Mouse (Mus musculus): ENCODE results near the gene Inpp5b. TPM values are rescaled to one million over a fixed set of nuclear protein-coding genes. Genes with fewer than 3 reads are reported as not detected.
A peak's percentile ranks its signal among the peaks of the same experiment; 100 is the strongest.

Inpp5b gene
- polyA plus RNA-seq, 1 experiment from 2014 or later, result 43.2 TPM

DNA sequence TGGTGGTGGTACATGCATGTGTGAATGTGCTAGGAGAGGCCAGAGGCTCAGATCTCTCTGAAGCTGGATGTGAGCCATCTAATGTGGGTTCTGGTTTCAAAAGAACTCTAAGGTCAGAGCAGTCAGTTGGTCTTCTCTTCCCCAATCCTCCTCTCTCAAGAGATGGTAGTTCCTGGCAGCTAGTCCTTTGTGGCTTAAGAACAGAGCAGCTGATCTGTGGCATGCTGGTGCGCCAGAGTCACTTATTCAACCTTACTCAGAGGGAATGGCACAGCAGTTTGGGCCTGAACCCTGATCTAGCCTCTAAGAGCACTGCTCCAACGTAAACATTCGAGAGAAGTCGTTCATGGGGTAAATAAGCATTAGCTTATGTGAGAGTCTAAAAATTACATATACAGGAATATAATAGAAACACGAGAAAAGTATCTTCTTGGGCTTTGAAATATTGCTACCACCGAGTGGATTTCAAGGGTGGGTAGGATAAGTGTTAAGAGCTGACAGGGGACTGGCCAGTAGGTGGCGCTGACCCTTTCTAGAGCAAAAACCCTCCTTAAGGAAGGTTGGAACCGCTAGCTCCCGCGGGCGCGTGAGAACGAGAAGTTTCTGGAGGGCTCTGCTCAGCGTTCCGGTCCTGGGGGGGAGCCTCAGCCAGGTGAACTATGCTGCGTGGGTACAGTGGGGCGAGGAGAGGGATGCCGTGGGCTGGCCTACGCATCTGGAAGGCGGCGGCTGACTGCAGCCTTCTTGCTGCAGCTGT lies 60.1 kb downstream of the Inpp5b start, which contains the start of gene Mtf1:
Gene Mtf1 (plus strand): TSS at position 553 of the 757 bp plus-strand sequence.
- Histone ChIP-seq H3K27ac (peak within 1 kb of the TSS; percentile 99), H3K4me2 (peak within 1 kb of the TSS; percentile 93), H3K4me1 (replicated peaks) (peaks cover 49% of the 10 kb centered on the region), H3K9ac (peak within 1 kb of the TSS; percentile 96), H3K27me3 (no peaks in the 10 kb centered on the region), H3K36me3 (peaks cover 68% of the 10 kb centered on the region), H3K4me3 (replicated peaks) (peak within 1 kb of the TSS; percentile 82), H3K9me3 (replicated peaks) (no peaks in the 10 kb centered on the region)
- 4% methylated on average over 21 of the region's 21 CpGs for WGBS (ENCODE audit: insufficient replicate concordance)
- DNase-seq, result peak; percentile 79
- ATAC-seq (ENCODE audit: low read depth), result peak; percentile 71

DNA sequence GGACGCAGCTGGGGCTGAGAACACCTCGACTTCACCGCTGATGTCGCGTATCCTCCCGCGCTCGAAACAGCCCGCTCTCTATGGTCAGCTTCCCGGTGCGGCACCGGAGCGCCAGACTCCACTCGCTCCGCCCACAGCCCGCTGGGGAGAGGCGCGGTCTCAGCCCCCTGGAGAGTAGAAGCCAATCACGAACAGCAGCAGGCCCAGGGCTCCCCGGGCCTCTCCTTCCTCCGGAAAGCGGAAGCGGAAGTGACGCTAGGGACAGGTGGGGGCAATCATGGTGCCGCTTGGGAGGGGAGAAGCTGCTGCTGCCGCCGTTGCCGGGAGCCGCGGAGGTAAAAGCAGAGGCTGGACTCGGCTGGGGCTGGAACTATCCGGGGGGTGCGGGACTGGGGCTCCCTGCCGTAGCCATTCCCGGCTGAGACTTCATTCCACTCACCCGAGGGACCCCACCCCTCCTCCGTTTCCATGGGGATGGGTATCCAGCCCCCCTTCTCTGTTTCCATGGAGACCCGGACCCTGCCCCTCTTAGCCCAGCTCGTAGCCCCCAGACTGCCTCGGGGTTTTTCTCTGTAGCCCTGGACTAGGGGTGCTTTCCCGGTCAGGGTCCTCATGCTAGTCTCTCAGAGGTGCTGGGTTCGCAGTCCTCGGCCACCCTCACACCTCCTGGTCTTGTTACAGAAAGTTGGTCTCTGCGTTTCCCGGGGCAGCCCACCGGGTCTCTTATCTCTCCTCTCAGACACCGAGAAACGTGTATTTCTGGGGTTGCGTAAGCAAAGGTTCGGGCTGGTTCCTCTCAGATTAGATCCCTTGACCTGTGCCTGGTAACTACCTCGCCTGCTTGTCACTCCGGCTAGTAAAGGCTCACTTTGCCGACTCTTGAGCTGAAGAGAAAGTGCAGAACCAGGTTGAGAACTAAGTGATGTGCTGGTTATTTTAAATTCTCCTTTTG lies 60.9 kb downstream of the Inpp5b start:
- Histone ChIP-seq H3K4me2 (peak overlapping the region; percentile 93), H3K27me3 (no peaks in the 10 kb centered on the region), H3K4me3 (replicated peaks) (peak overlapping the region; percentile 82), H3K4me1 (replicated peaks) (peaks cover 58% of the 10 kb centered on the region), H3K9ac (peak overlapping the region; percentile 96), H3K36me3 (peaks cover 70% of the 10 kb centered on the region), H3K9me3 (replicated peaks) (no peaks in the 10 kb centered on the region), H3K27ac (peak overlapping the region; percentile 99)
- DNase-seq, result peak; percentile 95
- under 1% methylated on average over 53 of the region's 53 CpGs for WGBS (ENCODE audit: insufficient replicate concordance)
- ATAC-seq (ENCODE audit: low read depth), result peak; percentile 98

DNA sequence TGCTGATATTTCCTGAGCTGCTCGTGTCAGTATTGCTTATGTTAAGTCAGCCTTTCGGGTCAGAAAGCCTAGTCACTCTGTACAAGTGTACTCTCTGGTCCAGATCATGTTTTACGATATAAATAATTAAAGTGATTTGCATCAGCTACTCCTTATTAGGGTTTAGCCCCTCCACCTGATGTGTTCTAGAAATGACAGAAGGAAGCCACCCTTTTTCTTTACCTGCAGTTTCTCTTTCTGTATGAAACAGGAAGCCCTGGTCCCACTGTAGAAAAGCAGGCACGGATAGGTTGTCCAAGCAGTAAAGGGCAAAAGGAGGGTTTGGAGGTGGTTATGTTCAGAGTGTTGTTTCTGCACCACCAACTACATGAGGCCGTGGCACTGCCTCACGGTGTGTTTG lies 61.8 kb downstream of the Inpp5b start:
- H3K9me3 ChIP-seq (replicated peaks), result no peaks in the 10 kb centered on the region
- peak overlapping the region; percentile 82 for H3K4me3 ChIP-seq (replicated peaks)
- peak overlapping the region; percentile 99 for H3K27ac ChIP-seq
- peaks cover 66% of the 10 kb centered on the region for H3K4me1 ChIP-seq (replicated peaks)
- H3K4me2 ChIP-seq, result peak overlapping the region; percentile 93
- DNase-seq, result no peak
- H3K27me3 ChIP-seq, result no peaks in the 10 kb centered on the region
- no peak for ATAC-seq (ENCODE audit: low read depth)
- H3K9ac ChIP-seq, result peak overlapping the region; percentile 96
- H3K36me3 ChIP-seq, result peaks cover 69% of the 10 kb centered on the region
- 38% methylated on average over 6 of the region's 6 CpGs for WGBS (ENCODE audit: insufficient replicate concordance)

DNA sequence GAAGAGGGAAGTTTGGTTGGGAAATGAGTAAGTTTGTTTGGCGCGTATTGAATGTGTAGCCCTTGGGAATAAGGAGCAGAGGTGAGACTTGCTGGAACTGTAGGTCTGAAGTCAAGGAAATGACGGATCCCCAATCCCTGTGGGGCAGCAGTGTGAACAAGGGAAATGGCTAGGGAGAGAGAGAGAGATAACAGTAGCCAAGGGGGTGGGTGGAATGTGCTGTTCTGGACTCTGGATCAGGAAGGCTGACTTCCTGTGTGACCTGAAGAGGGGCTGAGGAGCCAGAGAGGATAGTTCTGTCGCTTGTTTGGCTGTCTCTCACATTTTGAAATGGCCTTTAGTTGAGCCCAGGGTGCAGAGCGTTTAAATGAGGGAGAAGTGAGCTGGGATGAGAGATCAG lies 66.9 kb downstream of the Inpp5b start:
- peaks cover 75% of the 10 kb centered on the region for H3K36me3 ChIP-seq
- peak overlapping the region; percentile 59 for H3K27ac ChIP-seq
- peak overlapping the region; percentile 28 for H3K4me2 ChIP-seq
- WGBS (ENCODE audit: insufficient replicate concordance), result 43% methylated on average over 5 of the region's 5 CpGs
- no peaks in the 10 kb centered on the region for H3K9me3 ChIP-seq (replicated peaks)
- H3K4me3 ChIP-seq (replicated peaks), result no peak overlapping the region
- DNase-seq (no peak), ATAC-seq (ENCODE audit: low read depth) (peak; percentile 25; the same call in 1 of the 2 replicates)
- no peaks in the 10 kb centered on the region for H3K27me3 ChIP-seq
- H3K9ac ChIP-seq, result peak overlapping the region; percentile 28
- peaks cover 73% of the 10 kb centered on the region for H3K4me1 ChIP-seq (replicated peaks)

DNA sequence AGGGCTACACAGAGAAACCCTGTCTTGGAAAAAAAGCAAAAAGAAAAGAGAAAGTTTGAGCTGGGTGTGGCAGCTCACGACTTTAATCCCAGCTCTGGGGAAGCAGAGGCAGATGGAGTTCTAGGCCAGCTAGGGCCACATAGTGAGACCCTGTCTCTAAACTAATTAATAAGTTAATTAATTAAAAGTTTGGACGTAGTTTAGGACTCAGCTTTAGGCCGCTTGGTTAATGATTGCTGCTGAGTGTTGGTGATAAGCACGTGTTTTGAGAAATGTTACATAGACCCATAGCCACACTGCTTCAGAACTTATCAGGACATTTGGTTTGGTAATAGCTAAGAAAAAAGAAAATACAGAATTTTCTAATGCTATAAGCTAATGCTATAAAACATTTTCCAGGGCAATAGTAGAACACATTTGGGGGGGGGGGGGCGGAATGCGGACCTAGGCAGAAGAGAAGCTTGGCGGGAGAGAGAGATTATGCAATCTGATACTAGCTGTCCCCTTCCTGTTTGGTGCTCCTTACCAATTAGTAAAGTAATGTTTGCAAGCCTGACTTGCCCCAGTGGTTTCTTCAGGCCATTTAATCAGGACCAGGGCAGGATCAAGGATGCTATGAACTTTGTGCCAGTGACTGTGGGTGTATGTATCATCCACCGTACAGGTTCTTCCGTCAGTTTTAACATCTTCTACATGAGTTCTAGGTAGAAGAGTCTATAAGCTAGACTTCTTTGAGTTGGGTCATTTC lies 67.7 kb downstream of the Inpp5b start:
- no peak overlapping the region for H3K4me3 ChIP-seq (replicated peaks)
- peak overlapping the region; percentile 28 for H3K9ac ChIP-seq
- H3K27me3 ChIP-seq, result no peaks in the 10 kb centered on the region
- DNase-seq, result no peak
- H3K4me1 ChIP-seq (replicated peaks), result peaks cover 67% of the 10 kb centered on the region
- peak overlapping the region; percentile 59 for H3K27ac ChIP-seq
- no peak for ATAC-seq (ENCODE audit: low read depth)
- peaks cover 82% of the 10 kb centered on the region for H3K36me3 ChIP-seq
- peak overlapping the region; percentile 28 for H3K4me2 ChIP-seq
- H3K9me3 ChIP-seq (replicated peaks), result no peaks in the 10 kb centered on the region
- WGBS (ENCODE audit: insufficient replicate concordance), result 48% methylated on average over 9 of the region's 9 CpGs

DNA sequence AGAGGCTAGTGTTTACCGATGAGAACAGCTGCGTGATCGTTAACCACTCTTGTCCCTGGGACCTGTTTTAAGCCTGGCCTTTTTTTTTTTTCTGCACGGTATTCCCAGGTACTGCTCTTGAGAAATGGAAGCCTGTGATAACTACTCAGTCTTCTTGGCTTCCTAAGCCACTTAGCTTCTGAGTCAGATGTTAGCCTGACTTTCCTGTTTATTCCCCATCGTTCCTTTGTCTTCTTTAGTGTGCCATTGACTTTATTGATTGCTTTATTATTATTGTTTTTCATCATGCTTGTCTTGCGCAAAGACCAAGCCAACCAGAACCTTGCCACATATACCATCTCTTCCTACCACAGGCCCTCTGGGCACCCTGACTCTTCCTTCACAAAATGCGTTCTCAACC lies 68.4 kb downstream of the Inpp5b start:
- Histone ChIP-seq H3K27me3 (no peaks in the 10 kb centered on the region), H3K27ac (0 out of 2 replicates have a peak overlapping the region, but pooled peaks have one; percentile 7), H3K9ac (no peak overlapping the region), H3K4me1 (replicated peaks) (peaks cover 59% of the 10 kb centered on the region), H3K9me3 (replicated peaks) (no peaks in the 10 kb centered on the region), H3K4me3 (replicated peaks) (no peak overlapping the region), H3K36me3 (peaks cover 77% of the 10 kb centered on the region), H3K4me2 (no peak overlapping the region)
- no peak for DNase-seq
- WGBS (ENCODE audit: insufficient replicate concordance), result 81% methylated on average over 7 of the region's 7 CpGs
- no peak for ATAC-seq (ENCODE audit: low read depth)

DNA sequence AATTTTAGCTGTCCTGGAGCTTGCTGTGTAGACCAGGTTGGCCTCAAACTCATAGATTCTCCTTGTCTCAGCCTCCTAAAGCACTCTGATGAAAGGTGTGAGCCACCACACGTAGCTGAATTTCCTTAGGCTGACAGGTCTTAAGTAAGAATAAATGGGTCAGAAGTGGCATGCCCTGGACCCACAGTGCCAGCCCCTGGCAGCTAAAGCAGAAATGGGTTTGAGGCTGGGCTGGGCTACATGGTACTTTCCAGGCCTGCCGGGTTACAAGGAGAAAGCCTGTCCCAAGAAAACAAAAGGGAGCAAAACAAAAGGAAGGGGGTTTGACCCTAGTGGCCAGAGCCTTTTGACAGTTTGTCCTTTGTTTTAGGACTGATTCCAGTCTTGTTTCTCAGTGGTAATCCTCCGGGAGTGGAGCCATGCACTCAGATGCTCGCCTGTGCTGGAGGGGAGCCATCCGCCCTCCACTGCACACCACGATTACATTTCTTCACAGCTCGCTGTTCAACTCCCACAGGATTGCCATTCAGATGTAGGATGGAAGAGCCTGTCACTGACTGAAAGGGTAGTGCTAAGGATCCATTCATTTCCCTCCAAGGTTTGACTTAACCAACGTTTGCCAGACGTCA lies 69.8 kb downstream of the Inpp5b start:
- H3K4me3 ChIP-seq (replicated peaks), result no peak overlapping the region
- H3K9ac ChIP-seq, result no peak overlapping the region
- ATAC-seq (ENCODE audit: low read depth) (no peak), DNase-seq (no peak)
- 70% methylated on average over 9 of the region's 9 CpGs for WGBS (ENCODE audit: insufficient replicate concordance)
- H3K36me3 ChIP-seq, result peaks cover 74% of the 10 kb centered on the region
- no peak overlapping the region for H3K27ac ChIP-seq
- no peak overlapping the region for H3K4me2 ChIP-seq
- H3K9me3 ChIP-seq (replicated peaks), result no peaks in the 10 kb centered on the region
- H3K4me1 ChIP-seq (replicated peaks), result peaks cover 46% of the 10 kb centered on the region
- no peaks in the 10 kb centered on the region for H3K27me3 ChIP-seq

DNA sequence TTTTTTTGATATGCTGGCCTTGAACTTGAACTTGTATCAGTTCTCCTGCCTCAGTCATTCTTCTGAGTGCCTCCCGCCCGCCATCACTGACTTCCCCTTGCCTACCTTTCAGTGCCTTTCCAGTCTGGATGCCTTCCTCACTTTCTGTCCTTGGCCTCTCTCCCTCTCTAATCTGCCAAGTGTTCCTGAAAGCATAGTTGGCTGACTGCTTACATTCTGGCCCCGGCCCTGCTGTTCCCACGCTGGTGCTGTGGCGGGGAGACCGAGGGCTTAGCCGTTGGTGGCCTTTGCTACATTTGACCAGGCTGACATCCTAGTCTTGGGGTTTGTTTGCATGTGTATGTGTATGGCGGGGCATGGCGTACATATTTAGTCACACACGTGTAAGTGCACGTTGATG lies 74.3 kb downstream of the Inpp5b start:
- WGBS (ENCODE audit: insufficient replicate concordance), result 93% methylated on average over 11 of the region's 11 CpGs
- Histone ChIP-seq H3K4me2 (no peak overlapping the region), H3K36me3 (peaks cover 58% of the 10 kb centered on the region), H3K27ac (no peak overlapping the region), H3K4me3 (replicated peaks) (no peak overlapping the region), H3K4me1 (replicated peaks) (peaks cover 23% of the 10 kb centered on the region), H3K27me3 (no peaks in the 10 kb centered on the region), H3K9me3 (replicated peaks) (no peaks in the 10 kb centered on the region), H3K9ac (no peak overlapping the region)
- no peak for ATAC-seq (ENCODE audit: low read depth)
- DNase-seq, result no peak

DNA sequence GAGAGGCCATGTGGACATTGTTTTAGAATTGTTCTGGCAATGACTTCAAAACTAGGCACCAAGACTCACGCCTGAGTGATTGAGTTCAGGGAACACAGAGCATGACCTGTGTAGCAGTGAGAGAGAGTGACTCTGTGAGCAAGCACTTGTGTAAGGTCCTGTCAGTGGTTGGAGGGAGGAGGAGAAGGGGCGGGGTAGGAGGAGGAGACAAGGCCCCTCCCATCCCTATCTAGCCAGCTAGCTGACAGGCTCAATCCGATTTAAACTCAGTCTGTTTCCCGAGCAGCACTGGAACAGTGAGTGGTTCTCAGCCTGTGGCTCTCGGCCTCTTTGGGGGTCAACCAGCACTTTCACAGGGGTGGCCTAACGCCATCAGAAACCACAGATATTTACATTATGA lies 76.2 kb downstream of the Inpp5b start:
- Histone ChIP-seq H3K9ac (no peak overlapping the region), H3K27me3 (no peaks in the 10 kb centered on the region), H3K36me3 (peaks cover 59% of the 10 kb centered on the region), H3K4me2 (peak overlapping the region; percentile 25; the same call in 1 of the 2 replicates), H3K4me1 (replicated peaks) (peaks cover 23% of the 10 kb centered on the region), H3K27ac (peak overlapping the region; percentile 36; the same call in 1 of the 2 replicates), H3K4me3 (replicated peaks) (no peak overlapping the region), H3K9me3 (replicated peaks) (no peaks in the 10 kb centered on the region)
- ATAC-seq (ENCODE audit: low read depth), result peak; percentile 98
- peak; percentile 73 for DNase-seq
- WGBS (ENCODE audit: insufficient replicate concordance), result 18% methylated on average over 6 of the region's 6 CpGs

DNA sequence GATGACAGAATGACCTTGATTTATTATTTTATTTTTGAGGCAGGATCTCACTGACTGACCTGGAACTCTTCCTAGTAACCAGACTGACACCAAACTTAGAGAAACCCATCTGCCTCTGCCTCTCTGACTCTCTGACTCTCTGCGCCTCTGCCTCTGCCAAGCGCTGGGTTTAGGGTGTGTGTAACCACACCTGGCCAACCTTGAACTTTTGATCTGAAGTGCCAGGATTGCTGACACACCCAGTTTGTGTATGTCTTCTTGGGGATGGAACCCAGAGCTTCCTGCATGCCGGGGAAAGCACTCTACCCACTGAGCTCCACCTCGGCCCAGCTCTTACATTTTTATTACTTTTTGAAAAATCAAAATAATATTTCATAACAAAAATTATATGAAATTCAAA lies 77.2 kb downstream of the Inpp5b start:
- ATAC-seq (ENCODE audit: low read depth), result no peak
- no peak overlapping the region for H3K4me2 ChIP-seq
- peaks cover 61% of the 10 kb centered on the region for H3K36me3 ChIP-seq
- 84% methylated on average over 4 of the region's 4 CpGs for WGBS (ENCODE audit: insufficient replicate concordance)
- H3K27me3 ChIP-seq, result no peaks in the 10 kb centered on the region
- no peak for DNase-seq
- H3K27ac ChIP-seq, result no peak overlapping the region
- H3K4me1 ChIP-seq (replicated peaks), result peaks cover 19% of the 10 kb centered on the region
- H3K9me3 ChIP-seq (replicated peaks), result no peaks in the 10 kb centered on the region
- H3K4me3 ChIP-seq (replicated peaks), result no peak overlapping the region
- H3K9ac ChIP-seq, result no peak overlapping the region

Measured in liver, embryonic 13.5 days (tissue).